Mouse (Mus musculus): ENCODE data around the gene Esrra. TPM values are rescaled to one million over a fixed set of nuclear protein-coding genes. Genes with fewer than 3 reads are reported as not detected.

The Esrra gene
- polyA plus RNA-seq, 1 experiment, result 38.0 TPM

DNA sequence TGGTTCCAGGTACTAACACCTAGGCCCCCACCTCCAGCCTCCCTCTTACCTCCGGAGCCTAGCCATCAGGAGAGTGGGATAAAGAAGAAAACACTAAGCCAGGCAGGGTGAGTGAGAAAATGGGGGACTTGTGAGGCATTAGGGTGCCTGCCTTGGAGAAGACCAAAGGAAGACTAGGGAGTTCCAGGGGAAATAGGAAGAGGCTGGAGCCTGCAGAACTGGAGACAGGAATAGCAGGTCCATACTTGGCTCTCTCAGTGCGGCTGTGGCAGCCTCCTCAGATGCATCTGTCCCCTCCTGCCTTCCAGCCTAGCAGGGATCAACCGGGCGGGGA is 11.5 kb upstream of the Esrra start:
- TF ChIP-seq GATA1 (IDR thresholded peaks at IDR 0.05; ENCODE audit: low read length), result no peak

DNA sequence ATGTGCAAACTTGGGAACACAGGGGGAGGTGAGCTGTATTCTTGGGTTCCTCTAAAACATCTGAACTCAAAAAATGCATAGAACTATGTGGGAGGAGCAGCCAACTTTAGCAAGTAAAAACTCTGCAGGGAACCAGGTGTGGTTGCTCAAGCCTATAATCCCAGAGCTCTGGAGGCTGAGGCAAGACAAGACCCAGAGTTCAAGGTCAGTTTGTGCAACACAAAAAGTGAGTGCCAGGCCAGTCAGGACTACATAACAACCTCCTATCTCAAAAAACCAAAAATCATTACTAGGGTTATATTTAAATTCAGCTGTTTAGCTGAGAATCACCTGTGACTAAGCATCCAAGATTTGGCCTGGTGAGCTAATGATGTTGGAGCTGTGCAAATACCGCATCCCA is 10.4 kb upstream of the Esrra start:
- TF ChIP-seq GATA1 (IDR thresholded peaks at IDR 0.05; ENCODE audit: low read length), result no peak

DNA sequence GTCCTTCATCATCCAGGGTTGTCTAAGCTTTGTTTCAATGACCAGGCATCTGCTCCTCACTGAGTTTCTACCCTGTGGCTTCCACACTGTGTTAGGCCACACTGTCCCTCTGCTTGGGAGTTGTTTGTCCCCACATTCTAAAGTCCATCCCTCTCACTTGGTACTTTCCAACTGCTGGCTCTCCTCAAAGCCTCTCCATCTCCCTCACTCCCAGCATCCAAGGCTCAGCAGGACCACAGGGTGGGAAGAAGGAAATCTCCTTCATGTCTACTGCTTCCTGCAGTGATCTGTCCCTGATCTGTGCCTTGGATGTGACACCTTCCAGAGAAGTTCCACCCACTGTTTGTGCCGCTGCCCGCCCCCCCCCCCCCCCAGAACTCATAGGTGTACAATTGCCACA is 9.4 kb upstream of the Esrra start:
- TF ChIP-seq GATA1 (IDR thresholded peaks at IDR 0.05; ENCODE audit: low read length), result no peak

DNA sequence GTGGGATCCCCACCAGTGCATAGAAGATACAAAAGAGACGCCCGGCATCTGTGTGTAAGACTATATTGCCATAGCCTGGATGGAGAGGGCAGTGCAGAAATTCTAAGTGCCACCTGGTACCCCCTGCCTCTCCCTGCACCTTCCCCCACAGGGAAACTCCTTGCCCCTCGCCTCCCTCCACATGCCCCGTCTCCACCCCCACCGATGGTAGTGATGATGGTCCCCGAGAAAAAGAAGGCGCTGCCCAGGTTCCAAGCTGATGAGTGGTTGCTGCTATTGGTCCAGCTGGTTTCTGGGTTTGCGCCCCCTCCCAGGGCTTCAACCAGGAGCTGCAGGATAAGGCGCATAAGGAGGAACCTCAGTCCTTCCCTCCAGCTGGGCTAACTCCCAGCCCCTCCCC is 6.5 kb upstream of the Esrra start:
- no peak for TF ChIP-seq GATA1 (IDR thresholded peaks at IDR 0.05; ENCODE audit: low read length)

DNA sequence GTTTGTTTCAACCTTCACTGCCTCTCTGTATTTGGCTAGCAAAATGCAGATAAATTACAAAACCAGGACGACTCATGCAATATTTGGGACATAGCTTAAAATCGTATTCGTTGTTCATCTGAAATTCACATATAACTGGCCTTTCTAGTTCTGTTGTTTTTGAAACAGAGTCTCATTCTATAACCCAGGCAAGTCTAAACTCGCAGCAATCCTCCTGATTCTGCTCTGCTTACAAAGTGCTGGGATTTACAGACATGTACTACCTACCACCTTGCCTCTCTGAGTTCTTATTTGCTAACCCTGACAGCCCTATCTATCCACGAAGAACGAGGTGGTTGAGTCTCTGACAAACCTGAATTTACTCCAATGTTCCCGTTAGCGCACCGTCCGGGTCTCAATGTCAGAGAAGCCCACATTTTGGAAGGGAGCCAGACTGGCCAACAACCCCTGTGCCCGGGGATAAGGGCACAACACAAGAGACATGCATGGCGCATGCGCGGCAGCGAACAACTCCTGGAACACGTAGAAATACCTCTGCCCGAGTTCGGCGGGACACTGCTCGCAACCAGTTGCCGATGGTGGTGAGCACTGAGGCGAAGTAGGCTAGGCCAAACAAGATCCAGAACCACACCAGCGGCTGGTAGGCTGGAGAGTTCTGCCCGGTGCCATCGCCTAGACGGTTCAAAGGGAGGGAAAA is 5.1 kb upstream of the Esrra start:
- TF ChIP-seq GATA1 (IDR thresholded peaks at IDR 0.05; ENCODE audit: low read length), result no peak

DNA sequence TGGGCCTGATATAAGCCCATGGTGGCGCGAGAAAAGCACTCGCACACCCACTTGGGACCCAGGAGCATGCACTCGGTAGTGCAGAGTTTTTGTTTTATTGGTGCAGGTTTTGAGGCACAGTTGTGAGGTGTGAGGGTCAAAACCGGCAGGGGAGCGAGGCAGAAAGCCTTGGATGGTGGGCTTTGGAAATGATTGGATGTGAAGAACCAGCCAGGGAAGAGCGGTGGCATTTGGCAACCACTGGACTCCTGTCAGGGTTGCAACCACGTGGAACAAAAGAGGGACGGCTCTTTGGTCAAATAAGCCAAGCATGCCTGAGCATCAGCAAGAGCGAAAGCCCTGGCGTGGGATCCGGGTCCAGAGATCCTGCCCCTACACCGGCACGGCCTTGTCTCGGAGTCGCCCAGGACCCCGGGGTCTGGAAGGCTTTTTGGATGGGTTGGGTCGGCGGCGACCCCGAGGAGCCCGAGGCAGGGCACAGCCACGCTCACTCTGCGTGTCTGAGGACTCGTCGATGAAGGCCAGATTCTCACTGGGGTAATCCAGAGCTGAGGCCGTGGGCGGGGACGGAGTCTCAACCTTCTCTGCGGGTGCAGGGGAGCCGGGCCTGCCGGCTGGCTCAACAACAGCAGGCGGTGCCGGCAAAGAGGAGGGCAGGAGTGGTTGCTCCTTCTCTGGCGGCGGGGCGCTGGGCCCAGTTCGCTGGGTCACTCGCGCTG is 4.2 kb upstream of the Esrra start:
- no peak for TF ChIP-seq GATA1 (IDR thresholded peaks at IDR 0.05; ENCODE audit: low read length)

DNA sequence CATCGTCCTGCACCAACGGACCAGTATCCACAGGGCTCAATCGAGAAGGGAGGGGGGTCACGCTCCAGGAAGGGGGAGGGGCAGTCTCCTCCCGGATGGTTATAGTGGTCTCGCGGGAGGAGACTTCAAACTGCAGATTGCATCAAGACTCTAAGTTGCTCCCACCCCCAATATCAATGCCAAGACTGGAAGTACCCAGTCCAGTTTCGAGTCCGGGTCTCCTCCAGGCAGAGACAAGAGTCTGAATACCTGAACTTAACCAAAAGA is 3.6 kb upstream of the Esrra start, which contains the start of gene Catsperz:
Gene Catsperz, minus strand, starts transcription at position 74 of the 267 bp plus-strand sequence.
- no peak for TF ChIP-seq GATA1 (IDR thresholded peaks at IDR 0.05; ENCODE audit: low read length)

DNA sequence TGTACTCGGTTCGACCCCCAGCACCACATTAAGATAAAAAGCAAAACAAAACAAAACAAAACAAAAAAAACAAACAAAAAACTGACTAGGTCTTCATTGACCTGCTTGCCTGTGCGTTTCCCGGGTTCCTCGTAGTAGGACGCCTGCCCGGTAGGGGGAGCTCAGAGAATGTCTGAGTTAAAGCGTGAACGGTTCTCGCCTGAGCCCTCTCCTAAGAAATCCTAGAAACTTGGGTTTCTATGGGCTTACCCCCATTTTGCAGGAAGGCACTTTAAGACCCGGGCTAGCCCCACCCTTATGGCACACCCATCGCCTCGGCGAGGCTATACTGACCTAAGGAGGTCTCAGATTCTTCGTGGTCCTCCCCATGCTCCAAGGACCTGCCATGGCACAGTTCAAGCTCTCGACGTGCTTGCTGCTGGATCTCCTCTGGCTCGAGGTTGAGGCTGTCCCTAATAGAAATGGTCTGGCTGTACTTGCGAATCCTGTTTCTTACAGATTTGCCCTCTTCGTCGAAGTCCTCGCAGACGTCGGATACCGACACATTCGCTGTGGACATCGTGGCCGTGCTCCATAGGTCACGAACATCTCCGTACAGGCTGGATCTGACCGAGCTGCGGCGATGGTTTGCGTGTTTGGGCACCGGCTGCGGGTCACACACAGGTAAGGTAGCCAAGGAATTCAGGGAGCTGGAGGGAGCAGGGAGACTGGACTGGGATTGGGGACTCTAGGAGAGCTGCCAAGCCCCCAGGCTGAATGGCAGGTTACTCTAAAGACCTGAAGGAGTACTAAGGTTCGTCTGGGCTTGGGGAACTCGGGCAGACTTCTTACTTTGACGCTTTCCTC is 3.1 kb upstream of the Esrra start:
- TF ChIP-seq GATA1 (IDR thresholded peaks at IDR 0.05; ENCODE audit: low read length), result no peak

DNA sequence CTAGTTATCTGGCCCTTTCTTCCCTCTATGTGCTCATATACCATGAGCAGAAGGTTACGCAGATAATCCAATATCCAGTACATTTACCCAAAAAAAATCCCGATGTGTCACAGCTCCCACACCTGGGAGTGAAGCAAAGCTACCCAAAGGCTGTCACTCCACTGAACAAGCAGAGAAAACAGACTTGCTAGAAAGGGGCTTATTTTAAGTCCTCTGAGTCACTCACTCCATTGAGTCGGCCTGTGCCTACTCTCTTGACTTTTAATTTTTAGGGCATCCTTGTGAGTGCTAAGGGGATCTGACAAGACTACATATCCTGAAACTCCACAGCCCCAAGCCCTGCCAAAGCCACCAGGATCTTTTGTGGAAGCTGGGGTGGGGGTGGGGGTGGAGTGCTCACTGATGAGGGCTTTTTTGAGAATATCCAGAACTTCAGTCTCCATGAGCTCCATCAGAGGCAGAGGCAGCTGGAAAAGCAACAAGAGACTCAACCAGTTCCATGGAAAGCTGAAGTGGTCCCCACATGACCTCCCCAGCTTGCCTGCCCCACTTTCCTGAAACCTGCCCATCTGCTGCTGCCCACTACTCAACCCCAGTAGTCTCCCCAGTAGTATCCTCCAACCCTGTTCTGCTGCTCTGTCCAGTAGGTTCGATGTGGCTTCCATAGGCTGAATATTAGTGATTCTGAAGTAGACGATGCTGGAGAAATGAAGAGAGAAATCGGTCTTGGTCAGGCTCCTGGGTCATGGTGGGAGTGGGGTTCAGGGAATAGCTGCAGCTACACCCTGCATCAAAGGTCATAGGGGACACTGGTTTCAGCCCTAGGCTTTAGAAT is 1.5 kb upstream of the Esrra start:
- no peak for TF ChIP-seq GATA1 (IDR thresholded peaks at IDR 0.05; ENCODE audit: low read length)

DNA sequence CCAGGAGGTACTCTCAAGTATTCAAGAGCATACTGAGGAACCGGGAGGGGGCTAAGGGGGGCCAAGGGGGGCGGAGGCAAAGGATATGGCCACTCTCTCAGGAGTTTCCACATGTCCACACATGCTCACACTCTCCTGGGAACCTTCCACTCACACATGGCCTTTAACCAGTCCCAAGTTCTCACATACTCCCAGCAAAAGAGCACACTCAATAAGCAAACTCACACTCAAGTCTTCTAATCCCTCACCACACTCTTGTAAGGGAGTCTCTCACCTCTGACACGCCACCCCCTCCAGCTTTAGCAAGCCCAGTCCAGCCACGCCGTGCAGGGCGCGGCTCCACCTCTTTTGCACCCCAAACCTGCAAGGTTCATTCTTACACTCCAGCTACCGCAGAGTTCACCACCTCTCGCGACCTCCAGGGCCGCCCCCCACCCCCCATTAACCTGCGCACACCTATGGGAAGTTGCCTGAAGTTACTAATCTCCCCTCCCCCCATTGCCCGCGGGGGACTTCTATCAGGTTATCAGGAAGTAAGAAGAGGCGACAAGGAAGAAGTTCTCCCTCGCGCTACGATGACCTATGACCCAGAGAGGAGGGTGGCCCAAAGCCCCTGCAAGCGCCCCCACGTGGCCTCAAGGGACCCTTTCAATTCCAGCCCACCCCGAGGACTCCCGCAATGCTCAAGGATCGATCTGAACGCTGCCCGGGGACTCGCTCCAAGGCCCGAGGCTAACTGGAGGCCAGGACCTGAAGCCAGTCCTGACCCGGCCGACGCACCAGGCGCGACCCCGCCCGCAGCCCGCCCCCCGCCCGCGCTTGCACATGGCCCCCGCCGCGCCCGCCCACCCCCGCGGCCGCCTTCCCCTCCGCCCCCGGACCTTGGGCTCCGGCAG is 624 bp downstream of the Esrra start:
- no peak for TF ChIP-seq GATA1 (IDR thresholded peaks at IDR 0.05; ENCODE audit: low read length)

DNA sequence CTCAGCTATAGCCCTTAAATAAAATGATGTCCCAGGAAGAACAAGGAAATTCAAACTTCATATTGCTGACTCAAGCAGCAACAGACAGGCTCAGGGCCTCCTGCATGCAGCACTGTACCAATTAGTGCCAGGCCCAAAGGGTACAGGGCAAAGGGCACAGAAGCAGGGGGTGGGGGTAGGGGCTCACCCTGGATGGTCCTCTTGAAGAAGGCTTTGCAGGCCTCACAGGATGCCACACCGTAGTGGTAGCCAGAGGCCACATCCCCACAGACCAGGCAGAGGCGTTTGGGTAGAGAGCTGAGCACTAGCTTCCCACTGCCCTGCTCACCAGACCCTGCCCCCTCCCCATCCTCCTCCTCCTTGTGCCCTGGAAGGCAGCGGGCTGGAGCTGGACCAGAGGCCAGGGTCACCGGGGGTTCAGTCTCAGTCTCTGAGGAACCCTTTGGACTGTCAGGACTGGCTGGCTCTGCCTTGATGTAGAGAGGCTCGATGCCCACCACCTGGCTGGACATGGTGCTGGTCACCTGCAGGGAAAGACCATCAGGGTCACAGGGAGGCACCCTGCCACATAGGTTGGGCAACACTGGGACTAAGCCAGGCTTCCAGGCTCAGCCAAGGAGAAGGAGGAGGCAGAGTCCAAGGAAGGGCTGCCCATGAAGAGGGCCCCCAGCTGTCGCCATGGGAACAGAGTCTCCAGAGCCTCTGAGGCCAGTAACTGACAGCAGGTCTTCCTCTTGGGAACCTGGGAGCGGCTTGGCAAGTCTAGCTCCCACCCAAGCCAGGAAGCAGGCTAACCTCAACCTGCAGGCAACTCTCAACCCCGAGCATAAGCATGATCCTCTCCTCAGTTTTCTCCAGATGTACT is 1.5 kb downstream of the Esrra start:
- TF ChIP-seq GATA1 (IDR thresholded peaks at IDR 0.05; ENCODE audit: low read length), result no peak

DNA sequence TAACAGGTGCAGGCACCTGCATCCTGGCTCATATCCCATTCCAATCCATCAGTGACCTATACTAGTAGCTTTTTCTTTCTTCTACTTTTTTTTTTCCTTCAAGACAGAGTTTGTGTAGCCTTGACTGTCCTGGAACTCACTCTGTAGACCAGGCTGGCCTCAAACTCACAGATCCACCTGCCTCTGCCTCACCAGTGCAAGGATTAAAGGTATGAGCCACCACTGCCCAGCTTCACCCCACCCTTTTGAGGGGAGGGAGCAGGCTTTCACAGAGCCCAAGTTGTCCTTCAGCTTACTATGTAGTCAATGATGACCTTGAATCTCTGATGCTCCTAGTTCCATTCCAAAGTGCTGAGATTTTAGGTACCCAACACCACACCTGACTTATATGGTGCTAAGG is 2.2 kb downstream of the Esrra start:
- no peak for TF ChIP-seq GATA1 (IDR thresholded peaks at IDR 0.05; ENCODE audit: low read length)

DNA sequence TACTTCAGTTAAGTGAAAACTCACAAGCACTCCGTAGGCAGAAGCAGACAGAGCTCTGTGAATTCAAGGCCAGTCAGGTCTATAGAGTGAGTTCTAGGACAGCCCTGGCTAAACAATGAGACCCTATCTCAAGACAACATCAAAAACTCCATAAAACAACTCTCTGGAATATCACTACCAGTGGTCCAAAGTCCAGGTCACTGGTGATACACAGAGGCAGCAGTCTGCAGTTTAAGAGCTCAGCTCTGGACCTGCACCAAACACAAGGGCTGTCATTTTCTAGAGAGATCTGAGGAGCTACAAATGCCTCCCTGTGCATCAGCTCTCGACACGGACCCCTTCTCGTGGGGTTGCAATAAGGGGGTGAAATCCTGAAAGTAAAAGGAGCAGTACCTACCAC is 3.3 kb downstream of the Esrra start:
- TF ChIP-seq GATA1 (IDR thresholded peaks at IDR 0.05; ENCODE audit: low read length), result no peak

DNA sequence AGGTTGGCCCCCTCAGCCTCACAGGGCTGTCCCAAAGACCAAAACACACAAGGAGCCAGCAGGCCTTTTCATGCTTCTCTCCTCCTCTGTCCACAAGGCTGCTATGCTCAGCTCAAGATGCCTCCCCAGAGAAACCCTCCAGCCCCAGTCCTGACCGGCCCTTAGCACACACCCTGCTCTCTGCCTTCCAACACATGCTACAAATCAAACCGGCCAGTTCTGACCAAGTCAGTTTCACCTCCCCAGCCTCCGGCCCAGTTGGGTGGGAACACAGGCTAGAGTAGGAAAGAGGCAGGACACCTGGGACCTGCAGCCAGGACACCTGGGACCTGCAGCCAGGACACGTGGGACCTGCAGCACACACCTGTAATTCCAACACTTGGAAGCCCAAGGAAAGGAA is 5.1 kb downstream of the Esrra start:
- no peak for TF ChIP-seq GATA1 (IDR thresholded peaks at IDR 0.05; ENCODE audit: low read length)

Measured in G1E-ER4 (cell line).